Mouse (Mus musculus) intestine, postnatal 0 days (tissue): ENCODE data around the gene Tnfrsf8. TPM values are rescaled to one million over a fixed set of nuclear protein-coding genes. Genes with fewer than 3 reads are reported as not detected.
A peak's percentile ranks its signal among the peaks of the same experiment; 100 is the strongest.

ENCODE experiments used
- ATAC-seq: fragments of 200-750 bp; cut with Nextera tagmentation; 2 replicates; pipeline ENCODE4 v1.8.0; 2017; ENCODE audit warnings: mild to moderate bottlenecking, moderate TSS enrichment, moderate library complexity
- H3K27ac ChIP-seq: fragments of 300-500 bp; sonication (generic); 2 replicates; pipeline ENCODE4 v1.5.1; 2014; ENCODE audit warnings: mild to moderate bottlenecking, low read depth, low read length, moderate library complexity
- H3K27me3 ChIP-seq: fragments of 300-500 bp; sonication (generic); replicated peaks from 2 replicates; pipeline ENCODE4 v1.6.1; 2014; ENCODE audit warnings: low read length, mixed read lengths; ENCODE audit not compliant: control insufficient read depth, insufficient read depth
- H3K36me3 ChIP-seq: fragments of 300-500 bp; sonication (generic); 2 replicates; pipeline ENCODE4 v1.6.1; 2014; ENCODE audit warnings: mild to moderate bottlenecking, moderate library complexity; ENCODE audit not compliant: control insufficient read depth, insufficient read depth
- H3K4me1 ChIP-seq: fragments of 300-500 bp; sonication (generic); replicated peaks from 2 replicates; pipeline ENCODE4 v1.6.1; 2014; ENCODE audit warnings: antibody characterized with exemption, low read length, mixed read lengths; ENCODE audit not compliant: control insufficient read depth, insufficient read depth
- H3K4me2 ChIP-seq: fragments of 300-500 bp; sonication (generic); replicated peaks from 2 replicates; pipeline ENCODE4 v1.6.1; 2014; ENCODE audit warnings: low read depth, mild to moderate bottlenecking, moderate library complexity
- H3K4me3 ChIP-seq: fragments of 300-500 bp; sonication (generic); 2 replicates; pipeline ENCODE4 v1.5.1; 2014; ENCODE audit warnings: low read depth, low read length
- H3K9ac ChIP-seq: fragments of 300-500 bp; sonication (generic); 2 replicates; pipeline ENCODE4 v1.6.1; 2014; ENCODE audit warnings: mild to moderate bottlenecking, low read depth, low read length
- H3K9me3 ChIP-seq: fragments of 300-500 bp; sonication (generic); 2 replicates; pipeline ENCODE4 v1.6.1; 2016; ENCODE audit warnings: mixed run types; ENCODE audit not compliant: control insufficient read depth
- CTCF ChIP-seq: sonication (generic); IDR thresholded peaks from 2 replicates; pipeline ENCODE4 v1.5.1; 2016; ENCODE audit warnings: low read depth, mild to moderate bottlenecking, control low read depth, antibody characterized with exemption, moderate library complexity
- WGBS: fragments of 180-500 bp; shearing (Covaris S2); extraction: QIAGEN DNeasy Blood & Tissue Kit; methylation state at CpG from one replicate; pipeline ENCODE4 v1.1.7; 2014; 5-methylcytosine and 5-hydroxymethylcytosine counted together
- polyA plus RNA-seq: library from polyadenylated mRNA; unstranded; fragments of >200 nt; fragmentation: Nextera tagmentation; extraction: Ambion mirVana; gene quantifications from 2 replicates; pipeline ENCODE4 v1.2.1, GENCODE M21; 2015

The Tnfrsf8 gene
- polyA plus RNA-seq, 1 experiment from 2014 or later: 0.04 TPM

GRCm38 (mm10) chr4:145300210-145300927, 14.6 kb downstream of the Tnfrsf8 start:
- H3K36me3 ChIP-seq: no peaks in the 10 kb centered on the region
- 28% methylated on average over 12 of the region's 12 CpGs for WGBS
- H3K27ac ChIP-seq: no peak overlapping the region
- peak overlapping the region; percentile 37; the same call in 1 of the 2 replicates for H3K4me2 ChIP-seq
- H3K27me3 ChIP-seq: no peaks in the 10 kb centered on the region
- 0 out of 2 replicates have a peak, but pooled peaks have one; percentile 18 for ATAC-seq
- no peaks in the 10 kb centered on the region for H3K9me3 ChIP-seq
- H3K4me1 ChIP-seq: no peaks in the 10 kb centered on the region
- TF ChIP-seq CTCF: no peak
- H3K4me3 ChIP-seq: no peak overlapping the region
- no peak overlapping the region for H3K9ac ChIP-seq

DNA sequence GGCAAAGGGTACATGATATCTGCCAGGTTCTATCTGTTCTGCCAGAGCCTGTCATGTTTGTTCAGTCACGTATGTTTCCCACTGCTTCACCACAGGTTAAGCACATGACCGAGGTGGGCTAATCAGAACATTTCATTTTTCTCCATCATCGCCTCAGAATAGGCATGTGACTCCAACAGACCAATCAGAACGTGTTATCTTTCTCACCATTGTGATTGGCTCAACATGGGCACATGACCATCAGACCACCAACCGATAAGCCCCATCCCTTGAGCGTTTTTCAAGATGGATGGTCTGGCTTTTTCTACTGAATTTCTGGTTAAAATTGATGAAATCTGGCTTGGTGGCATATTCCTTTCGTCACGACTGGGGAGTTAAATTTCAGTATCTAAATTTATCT, 15.6 kb downstream of the Tnfrsf8 start:
- no peak for ATAC-seq
- 91% methylated on average over 8 of the region's 8 CpGs for WGBS
- H3K9ac ChIP-seq: no peak overlapping the region

DNA sequence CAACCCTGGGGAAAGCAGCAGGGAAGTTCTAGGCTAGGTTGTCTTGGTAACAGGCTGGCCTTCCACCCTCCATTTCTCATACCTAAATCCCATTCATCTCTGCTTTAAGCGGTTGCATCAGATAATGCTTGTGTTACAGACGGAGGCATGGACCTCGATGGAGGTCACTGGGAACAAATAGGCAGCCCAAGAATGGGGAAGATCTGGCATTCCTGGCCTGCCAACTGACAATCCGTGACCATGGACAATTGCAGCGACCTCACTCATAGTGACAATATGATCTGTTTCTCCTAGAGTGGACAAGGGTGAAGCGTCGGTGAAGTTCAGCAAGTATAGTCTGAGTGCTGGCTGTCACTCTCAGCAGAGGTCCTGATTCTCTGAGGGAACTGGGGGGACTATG, 16.1 kb downstream of the Tnfrsf8 start:
- Histone ChIP-seq H3K4me3 (no peak overlapping the region), H3K36me3 (no peaks in the 10 kb centered on the region), H3K9ac (no peak overlapping the region), H3K4me1 (no peaks in the 10 kb centered on the region), H3K27ac (no peak overlapping the region), H3K27me3 (no peaks in the 10 kb centered on the region), H3K4me2 (no peak overlapping the region), H3K9me3 (no peaks in the 10 kb centered on the region)
- ATAC-seq: no peak
- TF ChIP-seq CTCF: no peak
- WGBS: 92% methylated on average over 7 of the region's 7 CpGs

More for the DNA sequence above, 15.6 kb downstream of the Tnfrsf8 start:
- H3K36me3 ChIP-seq: no peaks in the 10 kb centered on the region
- no peaks in the 10 kb centered on the region for H3K27me3 ChIP-seq
- no peaks in the 10 kb centered on the region for H3K9me3 ChIP-seq
- no peak overlapping the region for H3K27ac ChIP-seq
- H3K4me2 ChIP-seq: no peak overlapping the region
- no peak for TF ChIP-seq CTCF
- no peak overlapping the region for H3K4me3 ChIP-seq
- no peaks in the 10 kb centered on the region for H3K4me1 ChIP-seq

DNA sequence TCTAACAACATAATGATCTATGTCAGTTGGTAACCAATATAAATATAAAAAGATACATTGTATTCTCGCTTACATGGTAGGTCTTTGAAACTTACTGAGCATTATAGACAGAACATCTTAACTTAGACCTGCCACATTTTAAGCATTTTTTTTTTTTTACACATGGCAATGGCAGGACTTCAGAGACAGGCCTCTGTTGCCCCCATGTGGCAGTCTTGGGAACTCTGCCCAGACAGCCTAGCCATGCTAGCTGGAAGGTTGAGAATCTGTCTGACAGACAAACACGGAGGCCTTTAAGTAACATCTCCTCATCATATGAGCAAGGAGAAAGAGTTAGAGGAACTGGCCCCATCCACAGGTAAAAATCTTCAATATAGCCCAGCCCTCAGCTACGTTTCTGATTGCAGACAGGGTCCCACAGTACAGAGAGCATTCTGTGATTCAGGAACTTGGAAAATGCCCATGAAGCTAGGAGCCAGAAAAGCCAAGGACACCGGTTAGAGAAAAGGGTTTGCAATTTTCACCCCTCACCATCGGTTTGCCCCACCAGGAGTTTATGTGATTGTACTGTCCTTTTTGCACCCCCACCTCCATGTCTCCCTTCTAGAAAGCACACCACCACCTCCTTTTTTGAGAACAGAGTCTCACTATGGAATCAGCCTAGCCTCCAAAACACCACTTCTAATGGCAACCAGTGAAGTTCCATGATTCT, 19.2 kb downstream of the Tnfrsf8 start:
- Histone ChIP-seq H3K4me2 (no peak overlapping the region), H3K36me3 (no peaks in the 10 kb centered on the region), H3K4me3 (no peak overlapping the region), H3K4me1 (no peaks in the 10 kb centered on the region), H3K27ac (no peak overlapping the region), H3K9ac (no peak overlapping the region), H3K9me3 (no peaks in the 10 kb centered on the region), H3K27me3 (no peaks in the 10 kb centered on the region)
- TF ChIP-seq CTCF: peak; percentile 86
- WGBS: 48% methylated on average over 5 of the region's 5 CpGs
- 0 out of 2 replicates have a peak, but pooled peaks have one; percentile 32 for ATAC-seq

- Histone ChIP-seq H3K9ac (no peak overlapping the region), H3K4me2 (no peak overlapping the region), H3K9me3 (no peaks in the 10 kb centered on the region), H3K4me1 (no peaks in the 10 kb centered on the region), H3K27me3 (no peaks in the 10 kb centered on the region), H3K36me3 (no peaks in the 10 kb centered on the region), H3K27ac (no peak overlapping the region), H3K4me3 (no peak overlapping the region)
- ATAC-seq: no peak
- 77% methylated on average over 5 of the region's 5 CpGs for WGBS
- TF ChIP-seq CTCF: no peak
Measured at GRCm38 (mm10) chr4:145294588-145294987, 20.4 kb downstream of the Tnfrsf8 start.

GRCm38 (mm10) chr4:145286369-145287120, 28.4 kb downstream of the Tnfrsf8 start:
- H3K4me1 ChIP-seq: no peaks in the 10 kb centered on the region
- TF ChIP-seq CTCF: peak; percentile 90
- H3K4me3 ChIP-seq: no peak overlapping the region
- WGBS: 44% methylated on average over 4 of the region's 4 CpGs
- no peaks in the 10 kb centered on the region for H3K9me3 ChIP-seq
- H3K36me3 ChIP-seq: no peaks in the 10 kb centered on the region
- H3K4me2 ChIP-seq: no peak overlapping the region
- peak; percentile 60; the same call in 1 of the 2 replicates for ATAC-seq
- H3K27ac ChIP-seq: no peak overlapping the region
- H3K9ac ChIP-seq: no peak overlapping the region
- no peaks in the 10 kb centered on the region for H3K27me3 ChIP-seq
